Mouse (Mus musculus) kidney, embryonic 16.5 days (tissue): ENCODE measurements around the gene Inpp5e. TPM values are rescaled to one million over a fixed set of nuclear protein-coding genes. Genes with fewer than 3 reads are reported as not detected.

Source experiments
- ATAC-seq: fragments of 200-750 bp; cut with Nextera tagmentation; 2 replicates; pipeline ENCODE4 v1.8.0; 2017; ENCODE audit warnings: moderate TSS enrichment; ENCODE audit not compliant: low FRiP score, low TSS enrichment
- H3K27ac ChIP-seq: fragments of 300-500 bp; sonication (generic); 2 replicates; pipeline ENCODE4 v1.5.1; 2014; ENCODE audit warnings: low read length
- H3K27me3 ChIP-seq: fragments of 300-500 bp; sonication (generic); 2 replicates; pipeline ENCODE4 v1.6.1; 2014; ENCODE audit warnings: low read length, control low read depth, mixed read lengths; ENCODE audit not compliant: insufficient read depth
- H3K36me3 ChIP-seq: fragments of 300-500 bp; sonication (generic); 2 replicates; pipeline ENCODE4 v1.6.1; 2014; ENCODE audit warnings: low read length, control low read depth, mixed read lengths; ENCODE audit not compliant: insufficient read depth
- H3K4me1 ChIP-seq: fragments of 300-500 bp; sonication (generic); 2 replicates; pipeline ENCODE4 v1.6.1; 2014; ENCODE audit warnings: low read length, control low read depth, mixed read lengths; ENCODE audit not compliant: insufficient read depth
- H3K4me2 ChIP-seq: fragments of 300-500 bp; sonication (generic); replicated peaks from 2 replicates; pipeline ENCODE4 v1.6.1; 2014; ENCODE audit warnings: low read depth, low read length
- H3K4me3 ChIP-seq: fragments of 300-500 bp; sonication (generic); 2 replicates; pipeline ENCODE4 v1.5.1; 2014; ENCODE audit warnings: mild to moderate bottlenecking, low read length
- H3K9ac ChIP-seq: fragments of 300-500 bp; sonication (generic); replicated peaks from 2 replicates; pipeline ENCODE4 v1.6.1; 2014; ENCODE audit warnings: low read length
- H3K9me3 ChIP-seq: fragments of 300-500 bp; sonication (generic); 2 replicates; pipeline ENCODE4 v1.6.1; 2016; ENCODE audit warnings: low read length, control low read depth
- WGBS: fragments of 180-500 bp; shearing (Covaris S2); extraction: QIAGEN DNeasy Blood & Tissue Kit; methylation state at CpG from one replicate; pipeline ENCODE4 v1.1.7; 2014; 5-methylcytosine and 5-hydroxymethylcytosine counted together
- polyA plus RNA-seq: library from polyadenylated mRNA; unstranded; fragments of >200 nt; fragmentation: Nextera tagmentation; extraction: Ambion mirVana; gene quantifications from 2 replicates; pipeline ENCODE4 v1.2.1, GENCODE M21; 2015

The Inpp5e gene
- polyA plus RNA-seq, 1 experiment from 2014 or later, result 24.9 TPM

DNA sequence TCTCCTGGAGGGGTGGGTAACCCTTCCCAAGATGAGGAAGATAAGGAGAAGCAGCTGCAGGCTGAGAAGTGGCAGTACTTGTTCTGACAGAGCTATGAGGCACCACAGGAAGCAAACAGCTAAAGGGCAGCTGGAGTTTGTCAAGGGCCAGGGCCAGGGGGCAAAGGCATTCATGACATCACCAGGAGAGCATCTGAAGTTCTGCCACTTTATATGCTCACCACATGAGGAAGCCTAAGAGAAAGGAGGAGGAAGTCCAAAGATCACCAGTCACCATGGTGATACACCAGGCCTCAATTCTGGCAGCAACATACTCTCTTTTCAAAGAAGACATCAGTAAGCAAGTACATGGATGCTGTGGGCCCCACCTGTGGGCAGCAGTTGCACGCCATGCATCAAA is 14.1 kb upstream of the Inpp5e start:
- H3K4me3 ChIP-seq, result no peak overlapping the region
- H3K9ac ChIP-seq, result no peak overlapping the region
- no peaks in the 10 kb centered on the region for H3K4me1 ChIP-seq
- H3K27me3 ChIP-seq, result no peaks in the 10 kb centered on the region
- no peaks in the 10 kb centered on the region for H3K9me3 ChIP-seq
- ATAC-seq, result peak; percentile 42; the same call in 1 of the 2 replicates
- no peak overlapping the region for H3K4me2 ChIP-seq
- H3K36me3 ChIP-seq, result peaks cover 82% of the 10 kb centered on the region
- 89% methylated on average over 1 of the region's 1 CpGs for WGBS
- no peak overlapping the region for H3K27ac ChIP-seq

- Histone ChIP-seq H3K9ac (no peak overlapping the region), H3K4me3 (no peak overlapping the region), H3K4me2 (no peak overlapping the region), H3K9me3 (no peaks in the 10 kb centered on the region), H3K27me3 (no peaks in the 10 kb centered on the region), H3K36me3 (peaks cover 83% of the 10 kb centered on the region), H3K4me1 (no peaks in the 10 kb centered on the region), H3K27ac (no peak overlapping the region)
- WGBS, result 100% methylated on average over 2 of the region's 2 CpGs
- no peak for ATAC-seq
Observed at GRCm38 (mm10) chr2:26421969-26422368, 13.0 kb upstream of the Inpp5e start.

GRCm38 (mm10) chr2:26418120-26418519 is 9.1 kb upstream of the Inpp5e start:
- H3K9ac ChIP-seq, result no peak overlapping the region
- no peak overlapping the region for H3K27ac ChIP-seq
- no peaks in the 10 kb centered on the region for H3K4me1 ChIP-seq
- peaks cover 73% of the 10 kb centered on the region for H3K36me3 ChIP-seq
- no peak overlapping the region for H3K4me2 ChIP-seq
- H3K27me3 ChIP-seq, result no peaks in the 10 kb centered on the region
- no peaks in the 10 kb centered on the region for H3K9me3 ChIP-seq
- 86% methylated on average over 1 of the region's 1 CpGs for WGBS
- H3K4me3 ChIP-seq, result no peak overlapping the region
- ATAC-seq, result no peak

DNA sequence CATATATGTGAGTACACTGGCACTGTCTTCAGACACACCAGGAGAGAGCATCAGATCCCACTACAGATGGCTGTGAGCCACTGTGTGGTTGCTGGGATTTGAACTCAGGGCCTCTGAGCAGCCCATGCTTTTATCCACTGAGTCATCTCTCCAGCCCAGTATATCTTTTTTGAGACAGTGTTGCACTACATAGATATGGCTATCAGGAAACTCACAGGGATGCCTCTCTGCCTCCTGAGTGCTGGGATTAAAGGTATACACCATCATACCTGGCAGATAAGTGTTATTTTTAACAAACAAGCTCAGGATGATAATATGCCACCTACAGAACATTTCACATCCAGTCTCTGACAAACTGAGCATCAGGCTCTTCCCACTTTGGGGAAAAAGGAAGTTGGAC is 8.1 kb upstream of the Inpp5e start:
- Histone ChIP-seq H3K27me3 (no peaks in the 10 kb centered on the region), H3K4me1 (no peaks in the 10 kb centered on the region), H3K9ac (no peak overlapping the region), H3K27ac (no peak overlapping the region), H3K4me3 (no peak overlapping the region), H3K4me2 (no peak overlapping the region), H3K9me3 (no peaks in the 10 kb centered on the region), H3K36me3 (peaks cover 67% of the 10 kb centered on the region)
- ATAC-seq, result no peak

DNA sequence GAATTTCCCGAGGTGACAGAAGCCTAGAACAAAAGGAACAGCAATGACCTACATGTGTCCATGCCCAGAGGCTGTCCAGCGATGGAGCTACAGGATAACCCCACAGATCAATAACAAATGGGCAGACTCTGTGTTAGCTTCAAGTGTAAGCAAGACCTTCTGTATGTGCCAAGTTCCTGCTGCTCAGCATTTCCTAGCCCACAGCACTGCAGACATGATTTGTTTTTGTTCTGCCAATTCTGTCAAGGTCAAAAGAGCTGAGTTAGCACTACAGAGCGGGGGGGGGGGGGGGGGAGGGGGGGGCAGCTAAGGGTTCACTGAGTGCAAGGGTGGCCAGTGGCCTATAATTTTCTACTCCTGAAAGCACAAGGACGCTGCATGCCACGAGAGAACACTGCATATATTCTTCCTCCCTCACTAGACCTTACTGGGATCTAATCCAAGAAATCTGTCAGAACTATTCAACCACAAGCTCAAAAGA is 2.0 kb upstream of the Inpp5e start:
- no peak for ATAC-seq

GRCm38 (mm10) chr2:26410091-26410490 is 1.1 kb upstream of the Inpp5e start:
- Histone ChIP-seq H3K27me3 (no peaks in the 10 kb centered on the region), H3K4me1 (peaks cover 34% of the 10 kb centered on the region), H3K4me3 (no peak overlapping the region), H3K9ac (no peak overlapping the region), H3K9me3 (no peaks in the 10 kb centered on the region), H3K27ac (no peak overlapping the region), H3K36me3 (peaks cover 33% of the 10 kb centered on the region), H3K4me2 (no peak overlapping the region)
- 70% methylated on average over 5 of the region's 5 CpGs for WGBS
- ATAC-seq, result no peak

More for the DNA sequence above, 2.0 kb upstream of the Inpp5e start:
- WGBS, result 52% methylated on average over 5 of the region's 5 CpGs
- H3K4me3 ChIP-seq, result no peak overlapping the region
- H3K9me3 ChIP-seq, result no peaks in the 10 kb centered on the region
- no peaks in the 10 kb centered on the region for H3K27me3 ChIP-seq
- no peak overlapping the region for H3K27ac ChIP-seq
- H3K36me3 ChIP-seq, result peaks cover 41% of the 10 kb centered on the region
- H3K4me2 ChIP-seq, result no peak overlapping the region
- H3K4me1 ChIP-seq, result peaks cover 28% of the 10 kb centered on the region
- H3K9ac ChIP-seq, result no peak overlapping the region

- ATAC-seq, result no peak; the same call in 1 of the 2 replicates
- Histone ChIP-seq H3K27ac (no peak overlapping the region), H3K4me3 (peak overlapping the region; percentile 91), H3K9ac (0 out of 2 replicates have a peak overlapping the region, but pooled peaks have one; percentile 1), H3K9me3 (no peaks in the 10 kb centered on the region), H3K36me3 (peaks cover 30% of the 10 kb centered on the region), H3K4me2 (peak overlapping the region; percentile 75; the same call in 1 of the 2 replicates), H3K27me3 (no peaks in the 10 kb centered on the region), H3K4me1 (peaks cover 36% of the 10 kb centered on the region)
- WGBS, result 62% methylated on average over 3 of the region's 3 CpGs
Observed at GRCm38 (mm10) chr2:26409362-26409761, 359 bp upstream of the Inpp5e start.

DNA sequence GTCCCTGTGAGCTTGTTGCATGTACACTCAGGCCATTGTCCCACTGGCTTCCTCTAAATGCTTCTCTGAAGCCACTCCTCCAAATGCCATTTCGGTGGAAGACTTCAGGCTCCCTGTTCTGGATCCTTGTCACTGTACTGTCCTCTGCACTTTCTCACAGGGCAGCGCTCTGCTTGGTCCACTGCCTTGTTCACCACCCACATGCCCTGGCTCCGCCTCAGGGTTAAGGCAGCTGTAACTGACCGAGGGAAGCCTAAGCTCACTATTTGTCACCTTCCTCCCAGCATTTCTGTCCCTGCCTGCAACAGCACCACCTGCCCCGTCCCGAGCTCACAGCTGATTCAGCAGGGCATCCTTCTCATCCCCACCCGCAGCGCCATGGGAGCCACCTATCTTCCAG is 5.7 kb downstream of the Inpp5e start:
- ATAC-seq, result no peak

GRCm38 (mm10) chr2:26402265-26402664 is 6.7 kb downstream of the Inpp5e start:
- Histone ChIP-seq H3K4me3 (no peak overlapping the region), H3K36me3 (peaks cover 44% of the 10 kb centered on the region), H3K27ac (no peak overlapping the region), H3K9me3 (no peaks in the 10 kb centered on the region), H3K4me1 (peaks cover 20% of the 10 kb centered on the region), H3K27me3 (no peaks in the 10 kb centered on the region), H3K4me2 (no peak overlapping the region), H3K9ac (no peak overlapping the region)
- ATAC-seq, result no peak
- 83% methylated on average over 1 of the region's 1 CpGs for WGBS

More for the DNA sequence above, 5.7 kb downstream of the Inpp5e start:
- Histone ChIP-seq H3K36me3 (peaks cover 36% of the 10 kb centered on the region), H3K9me3 (no peaks in the 10 kb centered on the region), H3K4me3 (no peak overlapping the region), H3K27me3 (no peaks in the 10 kb centered on the region), H3K4me2 (no peak overlapping the region), H3K9ac (no peak overlapping the region), H3K27ac (no peak overlapping the region), H3K4me1 (peaks cover 31% of the 10 kb centered on the region)
- 63% methylated on average over 8 of the region's 8 CpGs for WGBS

DNA sequence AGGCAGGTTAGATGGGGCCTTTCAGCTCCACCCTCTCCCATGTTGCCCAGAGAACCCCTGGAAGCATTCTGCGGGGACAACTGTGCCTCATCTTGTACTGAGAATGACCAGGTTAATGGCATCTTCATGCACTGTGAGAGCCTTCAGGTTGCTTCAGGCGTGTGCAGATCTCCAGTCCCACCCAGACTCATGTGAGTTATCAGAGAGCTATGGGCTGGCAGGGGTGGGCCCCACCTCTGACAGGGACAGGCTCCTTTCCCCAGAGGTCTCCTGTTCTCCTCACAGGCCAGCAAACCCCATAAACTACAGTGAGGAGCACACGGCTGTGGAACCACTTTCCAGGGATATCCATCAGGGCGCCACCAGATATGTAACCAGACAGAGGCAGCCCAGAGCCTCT is 8.0 kb downstream of the Inpp5e start:
- Histone ChIP-seq H3K9ac (no peak overlapping the region), H3K27ac (no peak overlapping the region), H3K4me3 (no peak overlapping the region), H3K4me2 (no peak overlapping the region), H3K36me3 (peaks cover 55% of the 10 kb centered on the region), H3K27me3 (no peaks in the 10 kb centered on the region), H3K4me1 (peaks cover 8% of the 10 kb centered on the region), H3K9me3 (no peaks in the 10 kb centered on the region)
- 87% methylated on average over 4 of the region's 4 CpGs for WGBS
- no peak for ATAC-seq
